Mouse (Mus musculus) frontal cortex, postnatal 25 days (tissue): ENCODE data around the gene Rims3.

Source experiments
- DNase-seq, 2 experiments: peaks; one replicate each; pipeline ENCODE4 v3.0.0; 2022; ENCODE audit warnings: low spot score in 2 of 2

The Rims3 gene

GRCm38 (mm10) chr4:120891960-120892359 lies 37.3 kb downstream of the Rims3 start:
- DNase-seq: no peak

GRCm38 (mm10) chr4:120892516-120892915 lies 37.9 kb downstream of the Rims3 start:
- no peak for DNase-seq

GRCm38 (mm10) chr4:120893656-120894401 lies 39.2 kb downstream of the Rims3 start:
- DNase-seq: no peak

DNA sequence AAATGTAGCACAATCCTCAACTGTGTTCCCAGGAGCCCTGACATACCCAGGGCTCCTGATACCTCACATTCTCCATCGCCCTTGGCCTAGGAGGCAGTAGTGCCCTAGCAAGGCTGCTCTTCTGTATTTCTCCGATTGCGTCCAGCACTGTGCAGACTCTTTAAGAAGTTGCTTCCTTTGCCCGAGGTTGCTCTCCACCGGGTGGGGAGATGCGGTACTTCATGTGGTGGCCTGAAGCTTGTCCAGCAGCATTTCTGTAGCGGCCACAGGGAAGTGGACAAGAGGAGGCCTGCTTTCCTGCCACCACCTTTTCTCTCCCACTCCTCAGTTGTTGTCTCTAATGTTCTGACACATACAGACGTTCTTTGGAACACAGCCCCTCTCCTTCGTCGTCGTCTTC lies 40.0 kb downstream of the Rims3 start:
- no peak for DNase-seq

DNA sequence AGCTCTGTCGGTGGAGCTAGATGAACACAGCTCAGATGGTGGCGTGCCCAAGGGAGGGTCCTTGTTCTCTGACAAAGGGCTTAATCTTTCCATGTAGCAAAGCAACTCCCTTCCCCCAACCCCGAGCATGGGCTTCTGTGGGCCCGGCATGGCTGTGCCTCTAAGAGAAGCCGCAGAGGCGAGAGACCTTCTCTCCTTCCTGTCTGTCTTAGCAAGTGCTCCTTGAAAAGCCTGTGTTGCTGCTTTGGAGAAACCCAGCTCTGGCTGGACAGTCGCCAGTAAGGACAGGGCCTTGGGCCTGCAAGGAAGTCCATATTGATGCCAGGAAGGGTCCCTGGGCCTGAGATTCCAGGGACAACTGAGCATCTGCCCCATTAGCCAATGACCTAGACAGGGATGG lies 40.6 kb downstream of the Rims3 start:
- DNase-seq: no peak

GRCm38 (mm10) chr4:120895810-120896584 lies 41.4 kb downstream of the Rims3 start:
- DNase-seq: no peak

GRCm38 (mm10) chr4:120904533-120904932 lies 49.9 kb downstream of the Rims3 start:
- DNase-seq: no peak

- DNase-seq: no peak
Measured at GRCm38 (mm10) chr4:120905644-120906043, 51.0 kb downstream of the Rims3 start.

DNA sequence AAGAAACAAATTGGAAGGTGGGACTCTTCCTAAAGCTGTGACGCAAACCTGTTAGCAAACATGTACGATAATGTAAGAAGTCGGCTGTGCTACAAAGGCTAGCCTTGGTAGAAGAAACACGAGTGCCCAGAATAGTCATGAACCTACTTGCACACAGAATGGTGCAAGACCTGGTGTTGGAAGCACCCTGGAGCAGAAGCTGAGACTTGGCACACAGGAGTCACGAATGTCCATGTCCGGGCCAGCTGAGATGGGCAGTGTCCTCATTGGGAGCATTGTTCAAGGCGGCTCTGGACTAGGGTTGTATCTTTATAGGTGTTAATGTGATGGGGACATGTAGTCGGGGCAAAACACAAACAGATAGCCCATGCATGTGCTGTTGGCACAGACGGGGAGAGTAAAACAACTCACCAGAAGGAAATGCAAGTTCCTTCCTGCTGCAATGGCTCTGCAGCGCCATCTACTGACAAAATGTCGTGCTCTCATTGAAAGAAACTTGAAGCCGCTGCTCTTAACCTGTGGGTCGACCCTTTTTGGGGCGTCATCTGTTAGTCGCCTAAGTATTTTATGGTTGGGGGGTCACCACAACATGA lies 55.0 kb downstream of the Rims3 start:
- no peak for DNase-seq

- no peak for DNase-seq
Measured at GRCm38 (mm10) chr4:120911086-120911485, 56.5 kb downstream of the Rims3 start.

DNA sequence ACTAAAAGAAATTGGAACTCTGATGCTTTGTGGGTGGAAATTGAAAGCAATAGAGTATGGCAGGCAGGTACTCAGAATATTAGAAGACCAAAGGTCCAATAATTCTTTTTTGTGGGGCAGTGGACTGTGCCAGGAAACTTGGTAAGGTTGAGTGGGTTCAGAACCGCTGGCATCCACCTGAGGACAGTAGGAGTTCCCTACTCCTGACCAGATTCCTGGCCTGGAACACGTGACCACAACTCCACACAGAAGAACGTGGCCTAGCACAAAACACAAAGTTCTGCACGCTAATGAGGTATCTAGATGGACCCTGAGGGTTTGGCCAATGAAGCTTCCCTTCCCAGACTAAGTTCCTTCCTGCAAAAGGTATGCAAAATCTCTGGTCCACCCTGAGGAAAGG lies 58.2 kb downstream of the Rims3 start:
- DNase-seq: no peak

GRCm38 (mm10) chr4:120913443-120913842 lies 58.8 kb downstream of the Rims3 start:
- no peak for DNase-seq

- DNase-seq: no peak
Measured at GRCm38 (mm10) chr4:120913861-120914260, 59.2 kb downstream of the Rims3 start.

DNA sequence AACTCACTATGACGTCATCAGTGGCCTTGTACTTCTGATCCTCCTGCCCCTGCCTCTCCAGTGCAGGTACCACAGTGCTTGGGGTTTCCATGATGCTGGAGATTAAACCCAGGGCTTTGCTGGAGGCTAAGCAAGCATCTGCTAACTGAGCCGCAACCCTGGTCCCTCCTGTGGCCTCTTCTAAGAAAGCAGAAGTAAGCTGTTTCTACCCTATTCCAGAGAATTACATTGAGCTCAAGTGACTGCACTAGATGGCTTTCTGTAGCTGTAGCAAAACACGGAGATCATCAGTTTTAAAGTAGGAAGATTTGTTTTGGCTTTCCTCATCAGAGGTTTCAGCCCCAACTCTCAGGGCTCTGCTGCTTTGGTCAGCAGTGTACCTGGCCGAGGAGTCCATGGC lies 59.9 kb downstream of the Rims3 start:
- no peak for DNase-seq

- DNase-seq: no peak
Measured at GRCm38 (mm10) chr4:120921461-120921860, 66.8 kb downstream of the Rims3 start.

- DNase-seq: peak; percentile 75 to 84
Measured at GRCm38 (mm10) chr4:120924554-120925299, 70.1 kb downstream of the Rims3 start, which contains the start of gene Exo5. TSS of gene Exo5 (minus strand) at chr4:120925017.

GRCm38 (mm10) chr4:120925386-120925785 lies 70.8 kb downstream of the Rims3 start:
- DNase-seq: no peak

DNA sequence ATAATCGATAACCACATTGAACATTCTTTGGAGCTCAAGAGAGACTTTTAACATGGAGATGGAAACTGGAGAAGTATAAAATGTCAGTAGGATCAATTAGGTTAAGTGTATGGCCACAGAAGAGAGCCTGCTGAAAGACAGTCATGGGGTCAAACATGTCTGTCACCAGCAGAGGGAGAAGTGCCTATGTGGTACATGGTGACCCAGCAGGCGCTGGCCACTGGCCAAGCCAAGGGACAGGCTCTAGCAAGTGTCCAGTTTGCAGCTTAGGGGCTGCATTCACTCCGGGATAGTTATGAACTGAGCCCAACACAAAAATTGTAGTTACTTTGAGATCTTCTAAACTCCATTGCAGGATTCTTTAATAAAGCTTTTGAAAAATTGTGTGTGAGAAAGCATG lies 74.1 kb downstream of the Rims3 start:
- DNase-seq: no peak

DNA sequence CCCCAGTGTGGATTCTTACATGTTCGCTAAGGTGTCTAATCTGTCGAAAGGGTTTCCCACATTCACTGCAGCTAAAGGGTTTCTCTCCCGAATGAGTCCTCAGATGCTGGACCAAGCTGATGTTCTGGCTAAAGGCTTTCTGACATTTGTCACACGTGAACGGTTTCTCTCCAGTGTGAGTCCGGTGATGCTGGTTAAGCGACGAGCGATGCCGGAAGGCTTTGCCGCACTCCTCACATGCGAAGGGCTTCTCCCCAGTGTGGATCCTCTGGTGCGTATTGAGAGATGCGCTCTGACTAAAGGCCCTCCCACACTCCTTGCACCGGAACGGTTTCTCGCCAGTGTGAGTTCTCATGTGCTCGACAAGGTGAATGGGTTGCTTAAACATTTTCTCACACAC lies 76.1 kb downstream of the Rims3 start:
- no peak for DNase-seq

DNA sequence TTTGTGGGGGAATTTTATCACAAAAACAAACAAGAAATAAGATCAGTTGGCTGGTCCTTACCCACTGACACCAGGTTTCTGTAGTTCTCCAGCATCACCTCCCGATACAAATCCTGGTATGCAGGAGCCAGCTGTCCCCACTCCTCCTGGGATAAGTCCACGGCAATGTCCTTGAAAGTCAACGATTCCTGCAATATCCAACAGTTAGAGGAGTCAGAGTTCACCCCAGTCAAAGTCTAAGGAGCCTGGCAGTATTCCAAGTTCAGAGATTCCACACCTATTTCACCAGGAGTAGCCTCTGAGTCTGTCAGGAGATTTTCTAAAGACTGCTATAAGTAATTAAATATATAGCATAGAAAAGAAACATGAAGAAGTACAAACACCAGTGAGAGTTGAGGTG lies 80.4 kb downstream of the Rims3 start:
- DNase-seq: no peak
